Mouse (Mus musculus): ENCODE data around the gene Oscar. TPM values are rescaled to one million over a fixed set of nuclear protein-coding genes. Genes with fewer than 3 reads are reported as not detected.
A peak's percentile ranks its signal among the peaks of the same experiment; 100 is the strongest.

Oscar gene
- polyA plus RNA-seq, 1 experiment from 2014 or later, result 0.31 TPM

GRCm38 (mm10) chr7:3643412-3643811 is 27.5 kb upstream of the Oscar start:
- no peak for ATAC-seq (replicated peaks)
- Histone ChIP-seq H3K27ac (replicated peaks) (no peak overlapping the region), H3K4me3 (no peak overlapping the region), H3K27me3 (no peaks in the 10 kb centered on the region), H3K4me1 (peaks cover 31% of the 10 kb centered on the region), H3K9me3 (no peaks in the 10 kb centered on the region), H3K4me2 (replicated peaks) (no peak overlapping the region), H3K36me3 (peaks cover 28% of the 10 kb centered on the region), H3K9ac (replicated peaks) (no peak overlapping the region)
- 75% methylated on average over 5 of the region's 5 CpGs for WGBS

GRCm38 (mm10) chr7:3630478-3630815 is 14.5 kb upstream of the Oscar start:
- H3K9ac ChIP-seq (replicated peaks), result peak overlapping the region; percentile 82
- H3K4me3 ChIP-seq, result peak overlapping the region; percentile 88
- H3K4me1 ChIP-seq, result peaks cover 30% of the 10 kb centered on the region
- no peaks in the 10 kb centered on the region for H3K27me3 ChIP-seq
- no peak overlapping the region for H3K27ac ChIP-seq (replicated peaks)
- whole genome bisulfite sequencing, result 60% methylated on average over 3 of the region's 3 CpGs
- H3K9me3 ChIP-seq, result no peaks in the 10 kb centered on the region
- 0 out of 2 replicates have a peak, but pooled peaks have one; percentile 7 for ATAC-seq (replicated peaks)
- peak overlapping the region; percentile 97 for H3K4me2 ChIP-seq (replicated peaks)
- H3K36me3 ChIP-seq, result peaks cover 23% of the 10 kb centered on the region

GRCm38 (mm10) chr7:3629543-3630477 is 13.9 kb upstream of the Oscar start, which contains the start of the genes Tfpt and Prpf31:
Gene Tfpt (minus strand): TSS chr7:3629929.
Gene Prpf31 (plus strand): TSS chr7:3629985.
- Histone ChIP-seq H3K27ac (replicated peaks) (peak within 1 kb of the TSS; percentile 86), H3K4me2 (replicated peaks) (peak within 1 kb of the TSS; percentile 97), H3K9me3 (no peaks in the 10 kb centered on the region), H3K36me3 (peaks cover 18% of the 10 kb centered on the region), H3K4me3 (peak within 1 kb of the TSS; percentile 88), H3K27me3 (no peaks in the 10 kb centered on the region), H3K9ac (replicated peaks) (peak within 1 kb of the TSS; percentile 82), H3K4me1 (peaks cover 30% of the 10 kb centered on the region)
- 1% methylated on average over 47 of the region's 47 CpGs for WGBS
- ATAC-seq (replicated peaks), result peak; percentile 90

- H3K4me3 ChIP-seq, result peak overlapping the region; percentile 88
- H3K27ac ChIP-seq (replicated peaks), result peak overlapping the region; percentile 86
- no peaks in the 10 kb centered on the region for H3K27me3 ChIP-seq
- H3K4me1 ChIP-seq, result peaks cover 30% of the 10 kb centered on the region
- H3K9ac ChIP-seq (replicated peaks), result peak overlapping the region; percentile 82
- 33% methylated on average over 4 of the region's 4 CpGs for WGBS
- ATAC-seq (replicated peaks), result peak; percentile 60
- peaks cover 18% of the 10 kb centered on the region for H3K36me3 ChIP-seq
- H3K9me3 ChIP-seq, result no peaks in the 10 kb centered on the region
- H3K4me2 ChIP-seq (replicated peaks), result peak overlapping the region; percentile 97
These were observed 13.1 kb upstream of the Oscar start for GRCm38 (mm10) chr7:3629030-3629429.

GRCm38 (mm10) chr7:3617242-3617995 is 1.5 kb upstream of the Oscar start, which contains the start of gene Ndufa3:
Gene Ndufa3 (plus strand): TSS chr7:3617373.
- Histone ChIP-seq H3K4me2 (replicated peaks) (peak within 1 kb of the TSS; percentile 73), H3K4me1 (peaks cover 14% of the 10 kb centered on the region), H3K36me3 (peaks cover 15% of the 10 kb centered on the region), H3K9me3 (no peaks in the 10 kb centered on the region), H3K4me3 (peak within 1 kb of the TSS; percentile 62), H3K27me3 (no peaks in the 10 kb centered on the region), H3K9ac (replicated peaks) (peak within 1 kb of the TSS; percentile 74), H3K27ac (replicated peaks) (peak within 1 kb of the TSS; percentile 50)
- WGBS, result under 1% methylated on average over 32 of the region's 32 CpGs
- ATAC-seq (replicated peaks), result peak; percentile 98

DNA sequence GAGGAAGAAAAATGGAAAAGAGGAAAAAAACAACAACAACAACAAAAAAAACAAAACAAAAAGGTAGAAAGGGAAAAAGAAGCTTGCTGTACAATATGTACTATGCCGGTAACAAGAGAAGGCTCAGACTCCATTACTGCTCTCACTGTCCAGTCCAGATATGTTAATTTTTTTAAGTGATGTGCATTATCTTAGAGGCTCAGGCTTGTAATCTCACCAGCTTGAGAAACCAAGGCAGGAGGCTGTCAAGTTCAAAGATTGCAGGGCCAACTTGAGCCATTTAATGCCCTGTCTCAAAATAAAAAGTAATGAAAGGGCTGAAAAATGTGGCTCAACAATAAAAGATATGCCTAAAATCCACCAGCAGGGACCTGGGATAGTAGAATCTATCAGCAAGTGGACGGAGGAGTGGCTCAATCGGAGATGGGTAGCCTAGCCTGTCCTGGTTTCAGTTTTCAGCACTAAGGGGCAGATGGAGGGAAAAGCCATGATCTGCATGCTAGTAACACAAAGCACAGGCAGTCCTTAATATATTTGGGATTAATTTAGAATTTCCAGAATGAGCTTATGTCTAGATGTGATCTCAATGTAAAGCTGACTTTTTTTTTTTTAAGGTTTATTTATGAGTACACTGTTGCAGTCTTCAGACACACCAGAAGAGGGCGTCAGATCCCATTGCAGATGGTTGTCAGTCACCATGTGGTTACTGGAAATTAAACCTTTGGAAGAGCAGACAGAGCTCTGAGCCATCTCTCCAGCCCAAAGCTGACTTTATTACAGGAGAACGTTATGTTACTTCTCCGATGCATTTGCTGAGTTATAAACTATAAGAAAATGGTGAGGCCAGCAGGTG is 658 bp upstream of the Oscar start:
- peak overlapping the region; percentile 73 for H3K4me2 ChIP-seq (replicated peaks)
- H3K27ac ChIP-seq (replicated peaks), result peak overlapping the region; percentile 50

GRCm38 (mm10) chr7:3614021-3614420 is 1.9 kb downstream of the Oscar start:
- H3K9me3 ChIP-seq, result no peaks in the 10 kb centered on the region
- no peaks in the 10 kb centered on the region for H3K36me3 ChIP-seq
- WGBS, result 80% methylated on average over 3 of the region's 3 CpGs
- H3K27me3 ChIP-seq, result no peaks in the 10 kb centered on the region
- no peak overlapping the region for H3K9ac ChIP-seq (replicated peaks)
- ATAC-seq (replicated peaks), result no peak
- no peak overlapping the region for H3K4me3 ChIP-seq
- no peak overlapping the region for H3K4me2 ChIP-seq (replicated peaks)
- no peak overlapping the region for H3K27ac ChIP-seq (replicated peaks)
- H3K4me1 ChIP-seq, result peaks cover 14% of the 10 kb centered on the region

More for the DNA sequence above, 658 bp upstream of the Oscar start:
- H3K4me3 ChIP-seq, result peak overlapping the region; percentile 62
- peaks cover 13% of the 10 kb centered on the region for H3K36me3 ChIP-seq
- no peaks in the 10 kb centered on the region for H3K27me3 ChIP-seq
- H3K9me3 ChIP-seq, result no peaks in the 10 kb centered on the region
- peak; percentile 42 for ATAC-seq (replicated peaks)
- H3K9ac ChIP-seq (replicated peaks), result no peak overlapping the region
- peaks cover 14% of the 10 kb centered on the region for H3K4me1 ChIP-seq
- WGBS, result 40% methylated on average over 6 of the region's 6 CpGs

- Histone ChIP-seq H3K4me1 (no peaks in the 10 kb centered on the region), H3K9ac (replicated peaks) (no peak overlapping the region), H3K27ac (replicated peaks) (no peak overlapping the region), H3K4me2 (replicated peaks) (no peak overlapping the region), H3K27me3 (no peaks in the 10 kb centered on the region), H3K4me3 (no peak overlapping the region), H3K36me3 (no peaks in the 10 kb centered on the region), H3K9me3 (no peaks in the 10 kb centered on the region)
- WGBS, result 92% methylated on average over 13 of the region's 13 CpGs
- ATAC-seq (replicated peaks), result no peak
These were observed 5.0 kb downstream of the Oscar start for GRCm38 (mm10) chr7:3611006-3611405.

GRCm38 (mm10) chr7:3610437-3610836 is 5.5 kb downstream of the Oscar start:
- H3K4me2 ChIP-seq (replicated peaks), result no peak overlapping the region
- H3K27ac ChIP-seq (replicated peaks), result no peak overlapping the region
- H3K9me3 ChIP-seq, result no peaks in the 10 kb centered on the region
- no peak for ATAC-seq (replicated peaks)
- no peak overlapping the region for H3K4me3 ChIP-seq
- no peaks in the 10 kb centered on the region for H3K36me3 ChIP-seq
- 87% methylated on average over 3 of the region's 3 CpGs for WGBS
- H3K27me3 ChIP-seq, result no peaks in the 10 kb centered on the region
- H3K4me1 ChIP-seq, result no peaks in the 10 kb centered on the region
- no peak overlapping the region for H3K9ac ChIP-seq (replicated peaks)

DNA sequence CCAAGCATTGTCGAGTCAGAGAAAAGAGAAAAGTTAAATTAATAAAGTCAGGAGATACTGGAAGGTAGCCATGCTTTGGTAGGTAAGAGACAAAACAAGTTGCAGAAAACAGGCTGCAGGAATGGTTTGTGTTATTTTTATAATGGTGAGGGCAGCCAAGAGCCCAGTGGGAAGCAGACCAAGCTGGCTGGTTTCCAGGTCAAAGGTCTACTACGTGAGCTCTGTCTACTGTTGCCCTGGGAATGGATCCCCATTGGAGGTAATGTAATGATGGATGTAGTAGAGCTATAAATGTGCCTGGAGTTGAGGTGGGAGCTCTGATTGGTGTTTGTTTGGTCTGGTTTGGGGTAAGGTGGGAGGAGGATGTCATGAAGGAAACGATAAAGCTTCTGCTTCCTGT is 6.9 kb downstream of the Oscar start:
- Histone ChIP-seq H3K27ac (replicated peaks) (no peak overlapping the region), H3K27me3 (no peaks in the 10 kb centered on the region), H3K9ac (replicated peaks) (no peak overlapping the region), H3K9me3 (no peaks in the 10 kb centered on the region), H3K4me1 (no peaks in the 10 kb centered on the region), H3K4me3 (no peak overlapping the region), H3K36me3 (no peaks in the 10 kb centered on the region), H3K4me2 (replicated peaks) (no peak overlapping the region)
- 66% methylated on average over 3 of the region's 3 CpGs for WGBS
- no peak for ATAC-seq (replicated peaks)

DNA sequence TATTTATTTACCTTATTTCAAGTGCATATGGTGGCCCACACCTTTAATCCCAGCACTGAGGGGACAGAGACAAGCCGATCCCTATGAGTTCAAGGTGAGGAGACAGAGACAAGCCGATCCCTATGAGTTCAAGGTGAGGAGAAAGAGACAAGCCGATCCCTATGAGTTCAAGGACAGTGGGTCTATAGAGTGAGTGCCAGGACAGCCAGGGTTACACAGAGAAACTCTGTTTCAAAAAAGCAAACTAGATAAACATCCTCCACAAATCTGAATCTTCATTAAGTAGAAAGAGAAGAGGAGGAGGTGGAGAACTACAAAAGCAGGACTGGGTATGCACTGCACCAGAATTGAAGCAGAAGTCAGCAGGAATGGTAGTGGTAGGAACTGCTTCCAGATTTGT is 7.3 kb downstream of the Oscar start:
- 98% methylated on average over 3 of the region's 3 CpGs for WGBS
- ATAC-seq (replicated peaks), result no peak
- no peaks in the 10 kb centered on the region for H3K36me3 ChIP-seq
- H3K27ac ChIP-seq (replicated peaks), result no peak overlapping the region
- H3K4me2 ChIP-seq (replicated peaks), result no peak overlapping the region
- no peak overlapping the region for H3K9ac ChIP-seq (replicated peaks)
- H3K9me3 ChIP-seq, result no peaks in the 10 kb centered on the region
- H3K4me3 ChIP-seq, result no peak overlapping the region
- no peaks in the 10 kb centered on the region for H3K4me1 ChIP-seq
- H3K27me3 ChIP-seq, result no peaks in the 10 kb centered on the region

All from forebrain, embryonic 15.5 days (tissue).